Mouse (Mus musculus): ENCODE measurements around the gene Aass. TPM values are rescaled to one million over a fixed set of nuclear protein-coding genes. Genes with fewer than 3 reads are reported as not detected.

The Aass gene
- polyA plus RNA-seq, 1 experiment from 2014 or later: 0.59 TPM

GRCm38 (mm10) chr6:23048836-23049235, 84.0 kb downstream of the Aass start:
- WGBS: 84% methylated on average over 4 of the region's 4 CpGs
- Histone ChIP-seq H3K27me3 (no peaks in the 10 kb centered on the region), H3K4me3 (no peak overlapping the region), H3K9me3 (replicated peaks) (no peaks in the 10 kb centered on the region), H3K36me3 (no peaks in the 10 kb centered on the region), H3K27ac (no peak overlapping the region), H3K4me1 (replicated peaks) (no peaks in the 10 kb centered on the region), H3K4me2 (no peak overlapping the region), H3K9ac (no peak overlapping the region)
- ATAC-seq (replicated peaks; ENCODE audit: insufficient number of reproducible peaks, insufficient read depth, low FRiP score, low read depth): no peak

- WGBS: 36% methylated on average over 1 of the region's 1 CpGs
- H3K9ac ChIP-seq: no peak overlapping the region
- no peaks in the 10 kb centered on the region for H3K9me3 ChIP-seq (replicated peaks)
- H3K4me2 ChIP-seq: no peak overlapping the region
- ATAC-seq (replicated peaks; ENCODE audit: insufficient number of reproducible peaks, insufficient read depth, low FRiP score, low read depth): no peak
- H3K4me3 ChIP-seq: no peak overlapping the region
- H3K27ac ChIP-seq: no peak overlapping the region
- no peaks in the 10 kb centered on the region for H3K27me3 ChIP-seq
- no peaks in the 10 kb centered on the region for H3K36me3 ChIP-seq
- no peaks in the 10 kb centered on the region for H3K4me1 ChIP-seq (replicated peaks)
Observed at GRCm38 (mm10) chr6:23028251-23028650, 104.5 kb downstream of the Aass start.

Other genes starting within 250 kb of the Aass start
- not detected in 2 replicates for gene Fezf1, start 115.4 kb upstream of the Aass start, polyA plus RNA-seq (2015; fragmentation: Nextera tagmentation; extraction: Ambion mirVana)

Data from heart, embryonic 15.5 days (tissue).